12 mouse cellular contexts compared by ENCODE assay signal in the genomic region with DNA sequence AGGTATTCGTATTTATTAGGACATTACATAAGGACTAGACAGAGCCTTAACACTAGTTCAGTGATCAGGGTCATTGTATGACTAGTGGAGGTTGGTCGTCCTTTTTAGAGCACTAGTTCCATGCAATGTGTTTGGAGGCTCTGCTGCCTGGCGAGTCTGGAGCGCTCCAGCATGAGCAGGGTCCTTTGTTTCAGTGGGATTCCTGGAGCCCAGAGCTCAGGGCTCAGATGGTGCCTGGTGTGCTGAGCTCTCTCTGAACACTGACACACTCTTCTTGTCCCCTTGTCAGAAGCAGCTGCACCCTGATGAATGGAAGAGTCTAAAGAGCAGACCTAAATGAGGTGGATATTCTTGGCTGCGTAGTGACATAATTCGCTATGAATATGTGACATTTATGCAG. TPM values are rescaled to one million over a fixed set of nuclear protein-coding genes. Genes with fewer than 3 reads are reported as not detected.
DNase-seq lines count a peak whose midpoint lies in the region; ATAC-seq lines count a peak whose summit lies in the region.
"Had no signal": no experiment of that assay in that cellular context is flagged by ENCODE, and none has a peak within 500 bp of the region (broad histone marks: within the 10 kb centered on the region; RNA-seq: fewer than 3 reads in every experiment).

No protein-coding gene starts in this region.

- no peaks in the 10 kb centered on the region for H3K27me3 ChIP-seq in midbrain, embryonic 11.5 days (ENCODE audit: control insufficient read depth, insufficient read depth, low read length)
- no peaks in the 10 kb centered on the region for H3K27me3 ChIP-seq in midbrain, embryonic 16.5 days (ENCODE audit: control insufficient read depth, insufficient read depth, low read depth, low read length)
- H3K27me3 ChIP-seq in forebrain, embryonic 12.5 days = no peaks in the 10 kb centered on the region
- H3K27me3 ChIP-seq in hindbrain, embryonic 15.5 days = no peaks in the 10 kb centered on the region
- H3K27me3 ChIP-seq: megakaryocyte, embryonic 14.5 days had no signal

- peak; percentile 87 for ATAC-seq in midbrain, embryonic 11.5 days (ENCODE audit: low FRiP score)
- ATAC-seq in midbrain, embryonic 16.5 days = no peak
- ATAC-seq in forebrain, embryonic 12.5 days (ENCODE audit: low FRiP score) = peak; percentile 69; the same call in 1 of the 2 replicates
- ATAC-seq in hindbrain, embryonic 15.5 days (ENCODE audit: low FRiP score, low read depth) = peak; percentile 81

- no peaks in the 10 kb centered on the region for H3K36me3 ChIP-seq in midbrain, embryonic 11.5 days (ENCODE audit: control insufficient read depth, insufficient read depth, low read length)
- no peaks in the 10 kb centered on the region for H3K36me3 ChIP-seq in midbrain, embryonic 16.5 days (ENCODE audit: control insufficient read depth, insufficient read depth, low read length)
- H3K36me3 ChIP-seq in forebrain, embryonic 12.5 days (replicated peaks) = peaks cover 16% of the 10 kb centered on the region; the same call in 1 of the 2 replicates
- peaks cover 3% of the 10 kb centered on the region; the same call in 1 of the 2 replicates for H3K36me3 ChIP-seq in hindbrain, embryonic 15.5 days

- WGBS in midbrain, embryonic 11.5 days = 67% methylated on average over 6 of the region's 6 CpGs
- 63% methylated on average over 6 of the region's 6 CpGs for WGBS in midbrain, embryonic 16.5 days
- WGBS in forebrain, embryonic 12.5 days = 54% methylated on average over 6 of the region's 6 CpGs
- 50% methylated on average over 6 of the region's 6 CpGs for WGBS in hindbrain, embryonic 15.5 days

- H3K9me3 ChIP-seq in midbrain, embryonic 11.5 days (ENCODE audit: control insufficient read depth, low read length) = no peaks in the 10 kb centered on the region
- H3K9me3 ChIP-seq in midbrain, embryonic 16.5 days (replicated peaks; ENCODE audit: control insufficient read depth, low read length, poor library complexity, severe bottlenecking) = no peaks in the 10 kb centered on the region
- H3K9me3 ChIP-seq in forebrain, embryonic 12.5 days = no peaks in the 10 kb centered on the region
- H3K9me3 ChIP-seq in hindbrain, embryonic 15.5 days = no peaks in the 10 kb centered on the region
- H3K9me3 ChIP-seq: limb, embryonic 10.5 days; megakaryocyte, embryonic 14.5 days had no signal

- H3K4me2 ChIP-seq in midbrain, embryonic 11.5 days = no peak overlapping the region
- no peak overlapping the region for H3K4me2 ChIP-seq in midbrain, embryonic 16.5 days (ENCODE audit: low read length)
- no peak overlapping the region for H3K4me2 ChIP-seq in forebrain, embryonic 12.5 days
- H3K4me2 ChIP-seq in hindbrain, embryonic 15.5 days = no peak overlapping the region
- H3K4me2 ChIP-seq: lung, embryonic 14.5 days had no signal

- no peak for DNase-seq in midbrain, embryonic 11.5 days (ENCODE audit: low spot score, missing footprints)
- DNase-seq in retina, postnatal 1 day = peak; percentile 29
- DNase-seq in cerebellum, adult 9-10 months = no peak
- no peak for DNase-seq in cerebellum, adult 9-11 months
- DNase-seq: heart, postnatal 14 days; lung, embryonic 14.5 days; thymus, postnatal 4 days had no signal

- no peak overlapping the region for H3K4me3 ChIP-seq in midbrain, embryonic 11.5 days (ENCODE audit: low read depth, low read length)
- no peak overlapping the region for H3K4me3 ChIP-seq in midbrain, embryonic 16.5 days (ENCODE audit: low read depth, low read length)
- no peak overlapping the region for H3K4me3 ChIP-seq in forebrain, embryonic 12.5 days (replicated peaks)
- H3K4me3 ChIP-seq in hindbrain, embryonic 15.5 days = no peak overlapping the region
- H3K4me3 ChIP-seq: limb, embryonic 10.5 days; megakaryocyte, embryonic 14.5 days had no signal

- no peak overlapping the region for H3K27ac ChIP-seq in midbrain, embryonic 11.5 days (ENCODE audit: low read depth, low read length)
- H3K27ac ChIP-seq in midbrain, embryonic 16.5 days (ENCODE audit: low read length) = no peak overlapping the region
- H3K27ac ChIP-seq in forebrain, embryonic 12.5 days = no peak overlapping the region
- H3K27ac ChIP-seq in hindbrain, embryonic 15.5 days (replicated peaks) = peak overlapping the region; percentile 38
- H3K27ac ChIP-seq: limb, embryonic 10.5 days had no signal

- H3K4me1 ChIP-seq in midbrain, embryonic 11.5 days (ENCODE audit: control insufficient read depth, insufficient read depth, low read length) = no peaks in the 10 kb centered on the region
- H3K4me1 ChIP-seq in midbrain, embryonic 16.5 days (ENCODE audit: control insufficient read depth, insufficient read depth, low read length) = no peaks in the 10 kb centered on the region; the same call in 1 of the 2 replicates
- H3K4me1 ChIP-seq in forebrain, embryonic 12.5 days = no peaks in the 10 kb centered on the region
- no peaks in the 10 kb centered on the region for H3K4me1 ChIP-seq in hindbrain, embryonic 15.5 days (replicated peaks)
- H3K4me1 ChIP-seq: limb, embryonic 10.5 days had no signal

- H3K9ac ChIP-seq in midbrain, embryonic 11.5 days (ENCODE audit: low read length) = no peak overlapping the region
- H3K9ac ChIP-seq in midbrain, embryonic 16.5 days (ENCODE audit: low read depth, low read length) = no peak overlapping the region
- no peak overlapping the region for H3K9ac ChIP-seq in forebrain, embryonic 12.5 days
- H3K9ac ChIP-seq in hindbrain, embryonic 15.5 days = no peak overlapping the region
- H3K9ac ChIP-seq: lung, embryonic 14.5 days had no signal

RNA-seq across cellular contexts. Expression of a gene that starts 45.1 kb away (rescaled TPM):
- polyA plus RNA-seq in midbrain, embryonic 11.5 days (2014; fragmentation: Nextera tagmentation; extraction: Ambion mirVana) = 23.9 and 25.5 TPM in 2 replicates
- 8.5 and 9.7 TPM in 2 replicates for polyA plus RNA-seq in midbrain, embryonic 16.5 days (2015; fragmentation: Nextera tagmentation; extraction: Ambion mirVana)
- 21.8 and 22.5 TPM in 2 replicates for polyA plus RNA-seq in forebrain, embryonic 12.5 days (2016; fragmentation: Nextera tagmentation; extraction: Ambion mirVana)
- 10.8 and 11.9 TPM in 2 replicates for polyA plus RNA-seq in hindbrain, embryonic 15.5 days (2015; fragmentation: Nextera tagmentation; extraction: Ambion mirVana)
